Mouse (Mus musculus) heart, adult 9 months (tissue): ENCODE data around the gene Prdx5.

Experiments used
- DNase-seq, 2 experiments: peaks; one replicate each; pipeline ENCODE4 v3.0.0; 2022; ENCODE audit warnings: low spot score in 2 of 2

Prdx5 gene

DNA sequence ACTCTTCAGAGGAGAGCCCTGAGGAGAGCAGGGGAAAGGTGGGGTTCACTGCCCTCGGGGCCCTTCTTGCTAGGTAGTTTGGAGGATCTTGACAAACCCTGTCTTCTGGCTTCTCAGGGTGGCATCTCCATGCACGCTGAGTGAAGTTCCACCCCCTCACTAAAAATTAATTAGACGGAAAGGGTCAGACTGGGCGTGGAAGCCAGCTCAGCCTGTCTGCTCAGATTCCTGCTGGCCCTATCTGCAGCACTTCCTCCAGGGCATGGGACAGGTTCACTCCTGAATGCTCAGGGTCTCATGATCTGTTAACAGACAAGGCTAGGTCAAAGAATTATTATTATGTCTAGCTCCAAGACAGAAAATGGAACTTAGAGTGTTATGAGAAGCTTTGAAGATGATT, 17.4 kb downstream of the Prdx5 start:
- no peak for DNase-seq

DNA sequence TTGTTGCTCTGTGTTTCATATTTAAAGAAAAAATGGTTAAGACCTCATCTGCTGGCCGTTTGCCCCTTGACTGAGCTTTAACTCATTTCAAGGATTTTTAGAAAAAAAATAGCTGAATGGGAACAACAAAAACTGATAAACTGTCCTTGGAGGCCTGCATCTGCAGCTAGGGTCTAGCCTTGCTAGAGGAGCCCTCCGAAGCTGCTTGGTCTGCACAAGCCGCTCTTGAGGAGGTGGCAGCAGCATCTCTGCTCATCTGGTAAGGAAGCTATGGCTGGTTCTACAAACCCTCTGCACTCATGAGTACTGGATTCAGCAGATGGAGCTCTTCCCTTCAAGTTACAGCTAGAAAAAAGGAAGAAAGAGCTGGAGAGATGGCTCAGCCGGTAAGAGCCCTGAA, 31.9 kb downstream of the Prdx5 start:
- no peak for DNase-seq

DNA sequence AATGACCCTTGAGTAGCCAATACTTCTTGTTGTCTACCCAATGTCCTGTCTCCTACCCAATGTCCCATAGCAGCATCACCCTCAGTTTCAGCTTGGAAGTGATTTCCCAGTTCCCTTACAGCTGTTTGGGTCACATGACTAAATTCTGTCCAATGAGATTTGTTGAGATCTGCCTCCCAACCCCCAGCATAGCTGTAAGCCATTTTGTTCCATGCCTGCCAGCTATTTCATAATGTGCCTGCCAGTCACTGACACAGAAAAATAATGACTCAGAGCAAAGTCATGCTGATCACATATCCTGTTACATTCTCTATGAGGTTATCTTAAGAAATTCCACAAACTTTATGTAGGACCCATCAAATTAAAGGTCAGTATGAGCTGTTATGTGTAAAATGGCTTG, 33.1 kb downstream of the Prdx5 start:
- DNase-seq = no peak

DNA sequence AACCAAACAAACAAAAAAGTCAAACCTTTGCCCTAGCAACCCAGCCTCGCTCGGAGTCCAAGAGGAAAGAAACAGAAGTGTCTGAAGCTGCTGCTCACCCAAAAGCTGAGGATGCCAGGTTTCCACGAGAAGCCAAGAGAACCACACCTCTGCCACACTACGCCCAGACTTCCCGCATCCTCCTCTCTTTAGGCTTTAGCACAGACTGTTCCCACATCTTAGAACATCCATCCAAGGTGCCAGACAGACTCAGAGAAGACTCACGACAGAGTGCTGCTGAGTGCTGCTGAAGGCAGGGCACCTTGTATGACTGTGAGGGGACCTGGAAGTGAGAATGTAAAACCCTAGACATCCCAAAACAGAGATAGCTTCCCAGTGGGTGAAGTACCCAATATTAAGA, 34.1 kb downstream of the Prdx5 start:
- DNase-seq = no peak

DNA sequence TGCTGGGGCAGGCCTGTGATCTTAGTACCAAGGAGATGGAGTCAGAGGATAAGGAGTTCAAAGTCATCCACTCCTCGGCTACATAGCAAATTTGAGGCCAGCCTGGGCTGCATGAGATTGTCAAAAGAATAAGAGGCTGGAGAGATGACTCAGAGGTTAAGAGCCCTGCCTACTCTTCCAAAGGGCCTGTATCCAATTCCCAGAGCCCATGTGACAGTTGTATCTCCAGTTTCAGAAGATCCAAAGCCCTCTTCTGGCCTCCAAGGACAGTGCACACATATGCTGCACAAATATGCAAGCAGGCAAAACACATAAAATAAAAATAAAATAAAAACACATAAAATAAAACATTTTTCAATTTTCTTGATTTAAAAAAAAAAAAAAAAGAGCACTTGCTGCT, 35.6 kb downstream of the Prdx5 start:
- no peak for DNase-seq

DNA sequence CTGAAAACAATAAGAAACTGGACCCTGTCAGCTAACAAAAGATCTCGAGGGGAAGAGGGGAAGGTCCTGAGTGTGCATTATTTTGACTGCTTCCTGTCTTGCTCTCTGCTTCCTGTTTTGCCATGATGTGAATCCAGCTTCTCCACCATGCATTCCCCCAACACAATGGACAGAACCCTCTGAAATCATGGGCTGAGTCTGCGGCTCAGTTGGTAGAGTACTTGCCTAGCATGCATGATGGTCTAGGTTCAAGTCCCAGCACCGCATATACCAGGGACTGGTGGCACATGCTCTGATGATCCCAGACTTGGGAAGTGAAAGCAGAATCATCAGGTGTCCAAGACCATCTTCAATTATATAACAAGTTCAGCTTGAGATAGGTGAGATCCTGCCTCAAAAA, 37.2 kb downstream of the Prdx5 start:
- no peak for DNase-seq

DNA sequence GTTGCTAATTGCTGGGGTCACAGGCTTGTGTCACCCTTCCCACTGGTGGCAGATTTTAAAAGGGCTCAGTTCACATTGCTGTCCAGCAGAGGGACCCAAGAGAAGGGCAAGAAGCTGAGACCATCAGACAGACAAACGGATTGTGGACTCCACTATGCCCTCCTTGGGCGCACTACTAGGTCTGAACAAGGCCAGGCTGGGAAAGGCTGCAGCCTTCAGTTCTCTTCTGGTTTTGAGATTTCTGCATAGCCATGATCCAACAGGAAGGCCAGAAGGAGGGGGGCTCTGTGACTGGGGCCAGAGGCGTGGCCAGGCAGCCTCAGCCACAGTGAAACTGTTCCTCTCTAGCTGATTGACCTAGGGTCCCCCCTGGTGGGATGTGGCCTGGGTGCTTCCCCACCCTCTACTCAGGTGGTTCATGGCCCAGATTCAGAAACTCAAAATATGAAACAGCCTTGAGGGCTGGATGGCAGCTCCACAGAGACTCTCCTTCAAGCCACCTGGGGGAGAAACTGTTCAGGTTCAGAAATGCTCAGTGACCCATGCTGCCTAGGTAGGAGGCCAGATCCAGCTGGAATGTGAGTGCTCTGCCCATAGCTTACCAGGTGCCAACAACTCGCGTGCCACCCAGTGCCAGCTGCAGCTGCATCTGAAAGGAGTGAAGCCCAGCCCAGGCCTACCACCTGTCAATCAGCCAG, 38.2 kb downstream of the Prdx5 start:
- peak in 1 of 2 experiments; percentile 23 for DNase-seq

DNA sequence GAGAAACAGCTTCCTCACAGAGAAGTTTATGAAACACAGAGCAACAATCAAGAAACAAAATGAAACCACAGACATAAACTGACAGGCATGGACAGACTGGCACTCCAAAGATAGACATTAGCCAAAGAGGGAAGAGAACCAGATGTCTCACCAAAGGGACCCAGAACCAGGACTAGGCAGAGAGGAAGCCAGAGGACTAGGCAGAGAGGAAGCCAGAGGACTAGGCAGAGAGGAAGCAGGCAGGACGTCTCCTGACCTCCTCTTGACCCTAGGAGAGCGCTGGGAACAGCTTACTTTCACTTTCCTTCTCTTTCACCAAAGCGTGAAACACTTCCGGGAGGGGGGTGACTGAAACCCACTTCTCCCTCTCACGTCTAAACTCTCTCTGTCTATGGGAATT, 40.6 kb downstream of the Prdx5 start:
- peak; percentile 76 to 84 for DNase-seq

DNA sequence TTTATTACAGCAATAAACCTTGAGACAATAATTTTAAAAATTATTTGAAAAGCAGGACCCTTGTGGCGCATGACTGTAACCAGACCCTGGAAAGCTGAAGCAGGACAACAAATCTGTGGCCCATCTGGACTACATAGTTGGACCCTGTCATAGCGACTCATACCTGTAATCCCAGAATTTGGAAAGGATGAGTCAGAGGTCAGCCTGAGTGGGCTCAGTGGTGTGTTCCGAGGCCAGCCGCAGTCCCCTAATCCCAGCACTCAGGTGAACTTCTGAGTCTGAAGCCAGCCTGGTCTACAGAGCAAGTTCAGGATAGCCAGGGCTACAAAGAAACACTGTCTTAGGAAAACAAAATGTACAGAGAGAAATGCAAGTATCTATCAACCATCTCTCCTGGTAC, 48.5 kb downstream of the Prdx5 start:
- DNase-seq = no peak

DNA sequence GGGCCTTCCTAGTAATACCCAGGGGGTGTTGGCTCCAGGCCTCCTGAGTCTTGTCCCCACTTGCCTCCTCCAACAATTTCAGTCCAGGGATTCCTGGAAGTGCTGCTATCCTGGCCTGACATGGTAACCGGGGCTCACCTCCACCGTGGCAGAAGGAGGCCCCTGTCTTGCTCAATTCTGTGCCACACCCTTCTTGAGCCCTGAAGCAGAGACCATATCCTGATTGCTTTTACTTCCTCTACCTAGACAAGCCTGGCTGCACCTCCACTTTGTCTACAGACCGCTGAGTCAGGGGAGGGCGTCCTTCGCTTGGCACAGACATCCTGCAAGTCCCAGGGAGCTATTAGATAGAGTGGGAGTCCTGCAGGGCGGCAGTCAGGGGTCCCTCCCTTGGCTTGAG, 49.2 kb downstream of the Prdx5 start:
- no peak for DNase-seq

DNA sequence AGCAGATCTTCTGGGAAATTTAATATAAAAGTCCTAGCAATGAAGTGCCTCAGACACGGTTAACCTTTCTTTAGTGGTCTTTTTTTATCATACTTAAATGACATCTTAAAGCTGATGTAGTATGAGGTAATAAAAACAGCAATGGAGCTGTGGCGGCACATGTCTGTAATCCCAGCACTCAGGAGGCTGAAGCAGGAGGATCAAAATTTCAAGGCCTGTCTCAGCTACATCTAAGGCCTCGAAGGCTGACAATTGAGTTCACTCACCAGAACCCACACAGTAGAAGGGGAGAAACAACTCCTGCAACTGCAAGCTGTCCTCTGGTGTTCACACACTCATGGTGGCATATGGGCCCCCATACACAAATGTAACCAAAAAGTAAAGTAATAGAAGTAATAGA, 49.9 kb downstream of the Prdx5 start:
- DNase-seq = no peak

DNA sequence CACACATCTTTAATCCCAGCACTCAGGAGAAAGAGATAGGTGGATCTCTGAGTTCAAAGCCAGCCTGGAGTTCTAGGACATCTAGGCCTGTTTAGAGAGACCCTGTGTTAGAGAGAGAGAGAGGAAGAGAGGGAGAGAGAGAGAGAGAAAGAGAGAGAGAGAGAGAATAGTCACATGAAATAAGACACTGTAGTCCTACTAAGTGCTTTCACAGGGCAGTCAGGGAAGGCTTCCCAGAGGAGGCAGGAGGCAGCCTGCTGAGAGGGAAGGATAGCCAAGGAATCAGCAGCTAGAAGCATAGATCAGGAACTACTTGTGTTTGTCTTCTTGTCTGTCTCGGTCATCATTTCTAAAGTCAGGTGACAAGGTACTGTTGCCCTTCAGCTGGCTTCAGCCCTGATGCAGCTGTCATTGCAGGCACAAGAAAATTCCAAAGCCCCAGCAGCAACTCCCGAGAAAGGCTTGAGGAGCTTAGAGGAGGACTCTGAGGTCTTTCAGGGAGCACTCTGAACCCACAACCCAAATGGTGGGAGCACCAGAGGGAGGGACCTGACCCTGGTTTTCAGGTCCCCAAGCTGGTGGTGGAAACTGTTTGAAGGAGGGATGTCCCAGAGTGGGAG, 50.8 kb downstream of the Prdx5 start:
- DNase-seq = no peak

DNA sequence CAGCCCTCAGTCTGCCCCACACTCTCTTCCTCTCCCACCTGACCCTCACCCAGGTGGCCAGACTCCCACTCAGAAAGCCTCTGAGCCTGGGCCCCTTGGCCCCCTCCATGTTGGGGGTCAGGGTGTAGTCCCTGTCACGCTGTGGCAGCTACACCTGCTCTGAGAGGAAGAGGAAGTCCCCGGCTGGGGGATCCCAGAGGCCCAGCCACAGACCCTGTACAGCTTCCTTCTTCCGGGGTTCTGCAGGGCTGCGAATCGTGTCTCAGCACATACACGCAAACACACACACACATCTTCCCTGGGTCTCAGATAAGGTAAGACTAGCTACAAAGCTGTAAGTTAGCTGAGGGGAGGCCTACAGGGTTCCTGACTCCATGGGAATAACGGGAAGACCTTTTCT, 51.9 kb downstream of the Prdx5 start, which contains the start of gene Ccdc88b:
Gene Ccdc88b, minus strand, starts transcription at position 181 of the 400 bp plus-strand sequence.
- DNase-seq = peak in 1 of 2 experiments; percentile 43

DNA sequence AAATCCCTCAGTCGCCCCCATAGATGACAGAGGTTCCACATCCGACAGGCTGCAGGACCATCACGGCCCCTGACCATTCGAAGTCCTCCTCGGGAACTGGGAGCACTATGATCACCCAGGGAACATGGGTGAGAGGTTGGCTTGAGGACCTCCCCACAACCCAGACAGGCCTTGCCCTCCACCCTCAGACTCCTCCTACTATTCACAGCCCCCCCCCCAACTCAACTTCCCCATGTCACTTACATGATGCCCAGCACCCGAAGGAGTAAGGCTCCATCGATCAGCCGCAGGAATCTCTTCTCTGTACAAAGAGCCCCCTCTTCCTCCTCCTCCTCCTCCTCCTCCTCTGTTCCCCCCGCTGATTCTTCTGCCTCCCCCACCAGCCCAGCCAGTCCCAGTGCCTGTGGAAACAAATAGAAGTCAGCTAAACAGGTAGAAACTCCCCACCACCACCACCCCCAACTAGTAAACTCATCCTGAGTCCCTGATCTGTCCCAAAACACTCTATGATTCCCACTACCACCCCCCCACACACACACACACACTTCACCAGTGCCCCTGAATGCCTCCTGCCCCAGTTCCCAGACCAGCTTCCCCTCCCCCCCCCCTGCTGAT, 52.4 kb downstream of the Prdx5 start:
- DNase-seq = no peak

DNA sequence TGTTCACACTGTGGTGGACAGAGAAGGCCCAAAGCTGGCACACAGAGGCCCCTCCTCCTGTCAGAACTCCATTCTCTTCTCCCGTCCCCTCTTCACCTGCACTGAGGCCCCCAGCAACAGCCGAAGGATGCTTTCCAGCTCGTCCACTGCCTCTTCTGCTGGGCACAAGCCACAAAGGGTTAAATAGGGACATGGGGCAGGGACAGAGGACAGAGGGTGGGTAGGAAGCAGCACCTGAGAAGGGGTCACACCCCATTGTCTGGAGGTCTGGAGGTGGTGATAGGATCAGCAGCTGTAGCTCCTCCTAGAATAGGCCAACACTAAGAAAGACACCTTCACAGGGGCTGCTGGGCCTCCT, 52.9 kb downstream of the Prdx5 start:
- no peak for DNase-seq
